Mouse (Mus musculus): ENCODE results near the gene Csrp1. TPM values are rescaled to one million over a fixed set of nuclear protein-coding genes. Genes with fewer than 3 reads are reported as not detected.

Csrp1 gene
- polyA plus RNA-seq, 1 experiment, result 3,856 TPM

DNA sequence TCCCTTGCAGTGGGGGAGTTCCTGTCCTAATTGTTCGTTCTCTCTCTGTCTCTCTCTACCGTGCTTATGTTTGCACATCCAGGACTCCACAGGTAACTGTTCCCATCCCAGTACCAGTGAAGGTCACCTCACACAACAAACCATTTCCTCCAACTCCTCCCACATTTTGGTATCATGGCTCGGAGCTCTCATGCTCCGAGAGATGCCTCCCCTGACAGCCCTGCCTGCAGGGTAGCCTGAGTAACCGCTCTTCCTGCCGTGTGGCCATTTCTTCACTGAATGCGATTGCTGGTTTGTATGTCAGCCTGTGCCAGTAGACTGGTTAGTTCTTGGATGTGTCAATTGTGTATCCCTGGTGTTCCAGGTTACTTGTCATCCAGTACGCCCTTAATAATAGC, 51.7 kb downstream of the Csrp1 start:
- DNase-seq (ENCODE audit: low spot score), result no peak

DNA sequence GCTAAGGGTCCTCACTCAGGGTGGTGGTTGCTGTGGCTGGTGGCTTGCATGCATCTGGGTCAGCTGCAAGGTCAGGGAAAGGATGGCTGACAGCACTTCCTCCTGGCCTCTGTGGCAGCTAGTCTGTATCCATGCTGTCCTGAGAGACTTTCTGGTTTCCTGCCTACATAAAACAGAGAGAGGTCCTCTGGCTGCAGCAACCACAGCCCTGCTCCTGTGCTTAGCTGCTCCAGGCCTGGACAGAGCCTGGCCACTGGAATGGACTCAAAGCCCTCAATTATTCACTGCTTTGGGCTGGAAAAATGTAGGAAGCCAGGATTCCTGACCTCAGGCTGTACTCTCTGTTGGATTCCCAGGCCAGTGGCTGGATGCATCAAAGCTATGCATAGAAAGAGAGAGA, 56.7 kb downstream of the Csrp1 start:
- no peak for DNase-seq (ENCODE audit: low spot score)

DNA sequence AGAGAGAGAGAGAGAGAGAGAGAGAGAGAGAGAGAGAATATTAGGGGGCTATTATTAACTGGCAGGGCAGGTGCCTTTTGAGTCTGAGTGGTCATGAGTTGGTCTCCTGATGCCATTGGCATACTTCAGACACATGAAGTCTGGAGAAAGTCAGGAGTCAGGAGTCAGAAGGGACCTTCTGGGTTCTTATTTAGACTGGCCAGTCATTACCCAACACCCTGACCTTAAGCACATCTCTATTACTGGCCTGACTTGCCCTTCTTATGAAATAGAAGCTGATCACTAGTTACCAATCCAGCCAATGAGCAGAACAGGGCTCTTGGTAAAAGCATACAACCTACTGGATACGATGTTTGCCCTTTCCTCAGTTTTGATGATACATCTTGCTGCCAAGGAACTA, 57.2 kb downstream of the Csrp1 start:
- DNase-seq (ENCODE audit: low spot score), result no peak

DNA sequence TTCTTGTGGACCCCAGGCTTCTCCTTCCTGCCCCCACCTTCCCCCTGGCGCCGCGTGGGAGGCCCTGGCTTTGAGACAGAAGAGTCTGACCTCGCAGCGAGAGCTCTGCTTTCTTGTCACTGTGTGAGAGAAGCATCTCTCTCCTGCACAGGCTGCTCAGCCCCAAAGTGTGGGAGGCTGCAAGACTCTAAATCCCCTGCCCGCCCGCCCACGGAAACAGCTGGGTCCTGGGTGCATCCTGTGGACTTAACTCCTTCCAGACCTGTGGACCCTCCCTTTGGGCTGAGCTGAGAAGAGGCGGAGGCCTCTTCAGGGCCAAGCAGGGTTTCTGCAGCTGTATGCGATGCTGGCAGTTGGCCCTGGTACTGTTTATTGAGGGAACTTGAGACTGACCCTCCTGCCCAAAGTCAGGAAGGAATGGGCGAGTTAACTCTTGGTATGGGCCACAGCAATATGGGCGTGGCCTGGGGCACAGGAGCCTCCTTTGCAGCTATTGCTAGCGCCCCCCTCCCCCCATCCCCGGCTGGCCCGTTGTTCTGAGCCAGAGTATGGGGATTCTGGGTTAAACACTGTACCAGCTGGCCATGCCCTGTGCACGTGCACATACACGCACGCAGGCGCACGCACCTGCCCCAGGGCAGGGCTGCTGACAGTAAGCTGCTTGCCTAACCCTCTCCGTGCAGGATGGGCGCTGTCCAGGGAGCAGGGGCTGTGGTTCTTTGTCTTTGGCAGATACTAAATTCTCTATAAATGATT, 59.1 kb downstream of the Csrp1 start, which contains the start of gene Tnni1:
Tnni1 (plus strand) TSS at position 655 of the 756 bp plus-strand sequence.
- no peak for DNase-seq (ENCODE audit: low spot score)

DNA sequence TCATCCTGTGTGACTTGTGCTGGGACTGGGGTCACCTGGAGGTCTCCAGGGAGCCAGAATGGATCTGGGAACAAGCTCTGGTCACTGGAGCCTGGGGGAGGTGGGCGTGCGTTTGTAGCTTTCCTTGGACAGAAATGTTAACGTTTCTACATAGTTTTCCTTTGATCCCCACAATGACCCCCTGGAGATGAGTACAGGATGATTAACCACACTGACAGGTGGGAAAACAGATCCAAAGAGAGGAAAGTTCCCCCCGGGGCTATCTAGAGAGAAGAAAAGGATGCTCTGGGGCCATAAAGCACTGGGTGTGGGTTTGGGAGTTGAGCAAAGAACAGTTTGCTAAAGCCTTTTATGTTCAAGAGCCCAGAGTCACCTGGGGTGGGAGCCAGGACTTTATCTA, 60.8 kb downstream of the Csrp1 start:
- DNase-seq (ENCODE audit: low spot score), result no peak

DNA sequence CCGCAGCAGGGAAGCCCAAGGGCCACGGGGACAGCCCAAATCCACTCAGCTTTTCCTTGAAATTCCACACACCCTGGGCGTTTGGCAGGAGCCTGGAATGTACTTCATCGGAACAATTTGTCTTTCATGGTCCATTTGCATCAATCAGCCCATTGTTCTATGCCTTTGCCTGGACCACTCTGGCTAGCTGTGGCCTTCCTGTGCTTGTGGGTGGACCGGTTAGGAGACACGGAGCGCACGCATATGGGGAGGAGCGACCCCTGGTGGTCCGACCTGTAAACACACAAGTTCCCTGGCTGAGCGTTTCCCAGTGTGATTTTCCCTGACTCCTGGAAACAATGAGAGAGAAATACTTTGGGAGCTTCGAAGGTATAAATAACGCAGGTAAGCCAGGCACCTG, 61.4 kb downstream of the Csrp1 start:
- DNase-seq (ENCODE audit: low spot score), result peak; percentile 59

DNA sequence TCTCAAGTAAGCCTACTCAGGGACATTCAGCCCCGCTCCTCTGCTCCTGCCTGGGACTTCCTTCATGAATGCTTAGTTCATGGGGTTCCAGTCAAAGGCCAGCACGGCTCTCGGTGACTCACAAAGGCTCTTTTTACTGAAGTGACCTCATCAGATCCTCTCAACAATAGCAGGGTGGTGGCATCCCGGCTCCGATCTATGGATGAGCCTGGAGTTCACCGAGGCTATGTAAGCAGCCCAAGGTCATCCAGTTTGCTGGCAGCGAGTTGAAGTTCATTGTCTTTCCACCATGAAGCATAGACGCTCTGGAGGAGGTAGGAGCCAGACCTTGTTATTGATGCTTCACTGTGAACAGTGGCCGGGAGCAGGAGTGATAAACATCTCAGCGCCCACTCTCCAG, 63.0 kb downstream of the Csrp1 start:
- no peak for DNase-seq (ENCODE audit: low spot score)

DNA sequence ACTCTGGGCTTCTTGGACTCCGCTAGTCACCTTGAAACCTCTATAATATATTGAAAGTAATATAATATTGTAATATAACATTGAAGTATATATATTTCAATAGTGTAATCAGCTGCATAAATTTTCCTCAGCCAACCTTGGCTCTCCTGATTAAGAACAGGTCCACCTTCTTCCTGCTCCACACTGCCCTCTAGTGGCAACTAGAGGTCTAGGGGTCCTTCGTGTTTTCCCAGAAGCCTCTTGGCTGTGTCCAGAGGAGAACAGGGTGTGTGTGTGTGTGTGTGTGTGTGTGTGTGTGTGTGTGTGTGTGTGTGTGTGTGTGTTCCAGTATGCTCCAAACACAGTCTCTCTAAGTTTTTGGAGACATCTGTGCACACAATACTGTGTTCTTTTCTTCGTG, 67.9 kb downstream of the Csrp1 start:
- no peak for DNase-seq (ENCODE audit: low spot score)

DNA sequence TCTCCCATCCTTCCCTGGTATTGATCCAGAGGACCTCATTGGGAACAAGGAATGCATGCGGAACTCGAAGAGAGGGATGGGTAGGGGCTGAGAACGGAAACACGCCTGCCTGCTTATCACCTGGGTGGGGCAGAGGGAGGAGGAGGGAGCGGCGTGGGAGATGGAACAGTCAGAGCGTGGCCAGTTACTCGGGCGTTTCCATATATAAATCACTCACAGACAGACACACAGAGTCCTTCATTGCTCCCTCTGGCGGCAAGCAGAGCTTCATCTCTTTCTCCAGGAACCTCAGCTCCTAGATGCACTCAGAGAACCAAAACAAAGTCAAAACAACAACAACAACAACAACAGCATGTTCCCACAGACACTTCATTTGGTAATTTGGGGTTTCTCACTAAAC, 68.8 kb downstream of the Csrp1 start:
- DNase-seq (ENCODE audit: low spot score), result no peak

DNA sequence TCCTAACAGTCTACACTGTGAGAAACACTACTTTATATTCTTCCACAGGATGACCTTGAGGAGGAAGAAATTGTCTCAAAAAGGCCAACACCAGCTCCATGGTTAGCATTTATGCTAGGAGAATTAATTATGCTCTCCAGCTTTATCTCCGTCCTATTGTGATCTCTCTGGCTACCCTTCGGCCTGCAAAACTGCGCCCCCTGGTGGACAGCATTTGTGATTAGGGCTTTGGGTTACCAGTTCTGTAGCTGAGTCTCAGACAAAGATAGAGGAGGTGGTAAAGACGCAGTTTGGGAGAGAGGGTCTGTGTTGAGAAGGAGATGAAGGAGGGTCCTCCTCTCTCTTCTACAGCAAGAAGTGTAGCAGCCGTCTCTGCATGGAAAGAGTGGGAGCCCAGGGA, 70.0 kb downstream of the Csrp1 start:
- DNase-seq (ENCODE audit: low spot score), result peak; percentile 61

DNA sequence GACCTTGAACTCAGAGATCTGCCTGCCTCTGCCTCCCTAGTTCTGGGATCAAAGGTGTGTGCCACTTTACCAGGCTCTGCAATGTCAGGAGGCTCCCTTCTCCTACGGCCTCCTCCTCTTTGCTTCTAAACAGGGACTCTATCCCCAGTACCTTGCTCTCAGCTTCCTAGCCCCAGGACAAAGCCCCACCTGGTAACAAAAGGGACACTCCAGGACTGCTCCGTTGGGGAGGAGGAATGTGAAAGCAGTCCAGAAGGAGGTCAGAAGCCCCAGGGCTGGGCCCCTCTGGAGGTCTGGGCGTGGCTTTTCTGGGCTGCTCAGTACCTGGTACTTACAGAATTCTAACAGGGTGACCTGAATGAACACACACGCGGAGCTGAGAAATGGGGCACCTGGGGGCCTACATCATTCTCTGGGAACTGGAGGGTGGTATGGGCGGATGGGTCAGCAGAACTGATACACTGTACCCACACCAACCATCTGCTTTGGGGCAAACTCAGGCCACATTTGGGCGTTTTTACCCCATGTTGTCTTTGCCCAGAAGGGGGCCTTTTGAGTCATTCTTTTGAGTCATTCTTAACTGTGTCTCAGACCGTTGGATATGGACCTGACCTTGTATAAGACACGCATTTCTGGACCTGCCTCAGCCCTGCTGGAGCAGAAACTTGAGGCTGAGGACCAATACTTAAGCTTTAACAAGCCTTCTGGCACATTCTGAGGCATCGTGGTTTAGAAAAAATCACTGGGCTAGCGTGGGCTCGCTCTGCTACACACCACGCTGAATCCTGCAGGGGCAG, 72.5 kb downstream of the Csrp1 start:
- no peak for DNase-seq (ENCODE audit: low spot score)

DNA sequence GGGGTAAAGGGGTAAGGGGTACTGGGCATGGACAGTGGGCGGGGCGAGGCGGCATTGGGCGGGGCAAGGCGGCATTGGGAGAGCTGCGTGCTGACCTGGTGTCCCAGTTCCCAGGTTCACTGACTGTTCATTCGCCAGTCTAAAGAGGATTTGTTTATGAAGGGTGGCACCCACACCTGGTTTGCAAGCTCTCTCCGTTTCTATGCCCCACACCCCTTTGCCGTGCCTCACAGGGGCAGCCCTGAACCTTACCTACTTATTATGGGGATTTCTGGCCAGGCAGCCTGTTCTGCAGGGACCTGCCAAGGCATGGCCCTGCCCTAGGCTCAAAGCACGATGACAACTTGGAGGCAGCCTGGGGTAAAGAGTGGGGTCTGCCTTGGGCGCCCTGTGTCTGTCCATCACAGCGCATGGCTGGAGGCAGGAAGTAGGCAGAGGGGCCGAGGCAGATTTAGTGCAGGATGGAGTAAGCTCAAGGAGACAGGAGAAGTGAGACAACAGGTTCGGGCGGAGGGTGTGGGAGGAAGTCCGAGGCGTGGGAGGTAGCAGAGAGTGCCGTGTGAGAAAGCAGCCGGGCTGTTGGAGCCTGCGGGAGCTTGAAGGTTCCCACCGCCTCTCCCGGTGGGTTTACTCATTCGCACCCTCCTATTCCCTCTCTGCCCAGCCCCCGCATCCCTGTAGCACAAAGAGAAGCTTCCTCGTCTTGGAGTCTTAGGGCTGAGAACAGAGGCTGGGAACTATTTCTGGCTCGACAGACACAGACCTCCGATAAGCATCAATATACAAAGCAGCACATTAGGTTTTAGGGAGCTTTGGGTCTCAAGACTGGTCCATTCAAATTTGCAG, 73.7 kb downstream of the Csrp1 start:
- DNase-seq (ENCODE audit: low spot score), result peak; percentile 66

DNA sequence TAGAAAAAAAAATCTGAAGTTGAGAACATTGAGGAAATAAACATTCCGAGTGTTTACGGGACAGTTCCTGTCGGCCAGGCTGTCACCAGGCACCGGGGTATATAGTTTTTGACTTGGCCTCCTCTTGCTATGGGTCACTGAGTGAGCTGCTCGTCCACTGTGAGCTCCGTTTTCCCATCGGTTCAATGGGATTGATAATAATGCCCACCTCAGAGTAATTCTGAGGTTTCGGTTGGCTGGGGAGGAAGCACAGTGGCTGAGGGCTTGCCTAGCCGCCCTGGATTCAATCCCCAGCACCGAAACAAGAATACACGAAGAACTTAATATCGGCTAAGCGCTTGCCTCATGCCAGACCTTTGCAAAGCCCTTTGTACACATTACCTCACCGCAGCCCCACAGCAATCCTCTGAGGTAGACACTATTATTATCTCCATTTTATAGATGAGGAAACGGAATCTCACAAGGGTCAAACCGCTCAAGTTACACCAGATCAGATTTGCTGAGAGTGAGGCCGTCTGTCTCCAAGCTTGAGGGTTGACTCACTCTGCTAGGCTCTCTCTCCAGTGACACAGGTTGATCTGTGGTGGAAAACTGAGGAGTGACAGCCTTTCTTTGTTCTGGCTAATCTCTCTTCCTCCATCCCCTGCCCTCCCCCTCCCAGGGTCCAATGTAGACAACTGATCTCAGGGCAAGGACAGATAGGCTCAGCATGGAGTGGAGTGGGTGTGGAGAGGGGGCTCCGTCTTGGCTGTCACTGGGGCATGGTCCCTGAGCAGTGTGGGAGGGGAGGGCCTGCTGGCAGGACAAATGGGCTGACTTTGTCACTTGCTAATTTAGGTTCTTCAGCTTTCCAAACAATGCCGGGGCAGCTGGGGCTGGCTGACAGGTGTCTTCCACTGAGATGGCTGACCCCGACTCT, 74.6 kb downstream of the Csrp1 start:
- DNase-seq (ENCODE audit: low spot score), result no peak

DNA sequence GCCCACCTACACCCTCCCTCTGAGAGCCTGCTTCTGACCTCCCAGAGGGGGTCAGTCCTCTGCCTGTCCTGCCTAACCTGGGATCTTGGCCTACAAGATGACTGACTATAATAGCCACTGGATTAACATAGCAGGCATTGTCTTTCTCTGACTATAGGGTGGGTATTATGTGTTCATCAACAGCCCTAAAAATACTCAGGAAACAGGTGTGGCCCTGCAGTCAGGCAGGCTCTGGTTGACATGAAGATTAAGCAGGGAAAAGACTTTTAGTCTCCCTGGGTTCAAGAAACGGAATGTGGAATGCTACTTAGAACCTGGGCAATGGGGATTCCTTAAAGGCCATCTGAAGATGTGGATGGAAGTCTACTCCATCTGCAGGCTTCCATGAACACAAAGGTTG, 78.6 kb downstream of the Csrp1 start:
- no peak for DNase-seq (ENCODE audit: low spot score)

DNA sequence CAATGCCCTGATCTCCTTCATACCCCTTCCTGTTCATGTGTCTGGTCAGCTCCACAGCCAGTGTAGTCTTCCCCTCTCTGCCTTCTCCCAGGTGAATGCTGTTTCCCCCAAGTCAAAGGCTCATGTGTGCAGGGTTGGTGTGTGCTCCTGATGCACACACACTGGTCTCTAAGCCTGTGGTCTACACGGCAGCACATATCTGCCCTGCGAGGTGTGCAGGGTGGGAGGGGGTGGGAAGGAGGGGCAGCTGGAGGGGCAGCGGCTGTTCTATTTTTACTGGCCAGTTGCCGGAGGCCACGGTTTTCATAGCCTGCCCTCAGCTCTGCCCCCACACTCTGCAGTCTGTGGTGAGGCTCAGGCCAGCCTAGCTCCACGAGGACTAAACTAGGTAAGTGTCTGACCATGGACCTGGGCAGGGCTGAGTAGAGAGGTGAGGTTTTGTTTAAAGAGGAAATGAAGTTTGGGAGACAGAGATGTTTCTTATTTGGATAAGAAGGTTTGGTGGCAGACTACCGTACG, 79.3 kb downstream of the Csrp1 start:
- DNase-seq (ENCODE audit: low spot score), result no peak

DNA sequence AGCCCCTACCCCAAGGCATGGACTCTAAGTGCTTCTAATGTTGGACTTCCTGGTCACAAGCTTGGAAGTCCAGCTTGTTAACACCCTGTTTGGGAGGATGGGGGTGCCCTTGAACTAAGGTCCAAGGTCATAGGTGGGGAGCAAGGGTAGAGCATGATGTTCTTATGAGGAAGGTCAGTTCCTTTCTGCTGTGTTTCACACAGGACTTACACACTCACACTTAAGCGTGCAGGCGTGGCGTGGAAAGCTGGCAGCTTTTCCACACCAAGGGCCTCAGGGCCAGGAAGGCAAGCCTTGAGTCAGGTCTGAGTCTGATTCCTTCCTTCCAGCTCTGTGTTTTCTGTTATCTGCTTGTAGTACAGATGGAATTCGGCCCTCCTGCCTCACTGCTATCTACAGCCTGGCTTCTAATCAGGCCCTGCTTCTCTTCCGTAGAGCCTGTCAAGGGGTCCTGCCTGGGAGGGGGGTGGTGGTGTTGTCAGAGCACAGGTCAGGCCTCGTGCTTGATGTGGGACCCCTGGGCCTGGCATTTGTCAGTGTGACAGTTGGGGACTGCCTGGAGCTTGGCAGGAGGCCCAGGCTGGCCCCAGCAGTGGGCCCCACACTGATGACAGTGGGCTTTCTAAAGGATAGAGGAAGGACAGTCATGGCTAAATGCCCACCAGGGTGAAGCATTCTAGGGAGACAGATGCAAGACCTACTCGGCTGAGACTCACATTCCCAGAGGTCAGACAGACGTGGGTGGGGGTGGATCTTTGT, 80.5 kb downstream of the Csrp1 start:
- no peak for DNase-seq (ENCODE audit: low spot score)
